Mouse (Mus musculus) inflammation-experienced regulatory T-cells, adult 6 months (primary cell): ENCODE results near the gene Scaf11. TPM values are rescaled to one million over a fixed set of nuclear protein-coding genes. Genes with fewer than 3 reads are reported as not detected.
A peak's percentile ranks its signal among the peaks of the same experiment; 100 is the strongest.
"Not testable (repeated sequence)": the region's sequence is repeated elsewhere in the genome, so short reads cannot be mapped to it uniquely, and the experiment has no call there.

Experiments
- ATAC-seq: one replicate; pipeline ENCODE4 v1.8.0; 2017
- polyA plus RNA-seq, 3 experiments: library from polyadenylated mRNA; unstranded; fragments of 100-300 nt; shearing (Covaris generic); gene quantifications; one replicate each; pipeline ENCODE4 v1.2.1; 2017

Gene Scaf11
- polyA plus RNA-seq, 3 experiments from 2014 or later: 45.4 to 51.8 (median 48.2) TPM

- ATAC-seq: no peak
These were observed 3.2 kb upstream of the Scaf11 start for GRCm38 (mm10) chr15:96463821-96464220.

GRCm38 (mm10) chr15:96462611-96463010 is 2.0 kb upstream of the Scaf11 start:
- no peak for ATAC-seq

GRCm38 (mm10) chr15:96461541-96462512 is 1.2 kb upstream of the Scaf11 start:
- peak; percentile 15 for ATAC-seq

GRCm38 (mm10) chr15:96460451-96460729 is 253 bp downstream of the Scaf11 start:
- no peak for ATAC-seq

GRCm38 (mm10) chr15:96459741-96460450 is 747 bp downstream of the Scaf11 start:
- peak; percentile 11 for ATAC-seq

- no peak for ATAC-seq
These were observed 2.4 kb downstream of the Scaf11 start for GRCm38 (mm10) chr15:96458273-96458672.

GRCm38 (mm10) chr15:96457338-96457664 is 3.3 kb downstream of the Scaf11 start:
- no peak for ATAC-seq

GRCm38 (mm10) chr15:96456651-96457337 is 3.8 kb downstream of the Scaf11 start:
- no peak for ATAC-seq

- no peak for ATAC-seq
These were observed 4.9 kb downstream of the Scaf11 start for GRCm38 (mm10) chr15:96455595-96456214.

- ATAC-seq: no peak
These were observed 7.3 kb downstream of the Scaf11 start for GRCm38 (mm10) chr15:96453346-96453745.

GRCm38 (mm10) chr15:96448656-96449299 is 11.9 kb downstream of the Scaf11 start:
- no peak for ATAC-seq

- ATAC-seq: no peak
These were observed 13.9 kb downstream of the Scaf11 start for GRCm38 (mm10) chr15:96446785-96447184.

GRCm38 (mm10) chr15:96441480-96441879 is 19.2 kb downstream of the Scaf11 start:
- ATAC-seq: not testable (repeated sequence)

GRCm38 (mm10) chr15:96434202-96434601 is 26.4 kb downstream of the Scaf11 start:
- ATAC-seq: no peak

- ATAC-seq: no peak
These were observed 40.7 kb downstream of the Scaf11 start for GRCm38 (mm10) chr15:96419920-96420319.

GRCm38 (mm10) chr15:96418161-96418560 is 42.5 kb downstream of the Scaf11 start:
- ATAC-seq: no peak

GRCm38 (mm10) chr15:96408717-96409121 is 51.9 kb downstream of the Scaf11 start:
- no peak for ATAC-seq

GRCm38 (mm10) chr15:96407151-96407550 is 53.5 kb downstream of the Scaf11 start:
- no peak for ATAC-seq

GRCm38 (mm10) chr15:96406253-96406652 is 54.4 kb downstream of the Scaf11 start:
- no peak for ATAC-seq

GRCm38 (mm10) chr15:96405548-96405947 is 55.1 kb downstream of the Scaf11 start:
- no peak for ATAC-seq

- no peak for ATAC-seq
These were observed 62.3 kb downstream of the Scaf11 start for GRCm38 (mm10) chr15:96398333-96398732.

GRCm38 (mm10) chr15:96396641-96397344 is 63.9 kb downstream of the Scaf11 start:
- no peak for ATAC-seq
